Mouse (Mus musculus) liver, embryonic 15.5 days (tissue): ENCODE data around the gene Nat8f2. TPM values are rescaled to one million over a fixed set of nuclear protein-coding genes. Genes with fewer than 3 reads are reported as not detected.
"Not testable (repeated sequence)": the region's sequence is repeated elsewhere in the genome, so short reads cannot be mapped to it uniquely, and the experiment has no call there.

Experiments used
- ATAC-seq: fragments of 200-750 bp; cut with Nextera tagmentation; 2 replicates; pipeline ENCODE4 v1.8.0; 2017; ENCODE audit warnings: moderate number of reproducible peaks, mild to moderate bottlenecking, moderate library complexity; ENCODE audit not compliant: insufficient read depth
- H3K27ac ChIP-seq: fragments of 300-500 bp; sonication (generic); replicated peaks from 2 replicates; pipeline ENCODE4 v1.5.1; 2015; ENCODE audit warnings: mild to moderate bottlenecking, inconsistent platforms
- H3K27me3 ChIP-seq: fragments of 300-500 bp; sonication (generic); 2 replicates; pipeline ENCODE4 v1.6.1; 2015; ENCODE audit warnings: mild to moderate bottlenecking, inconsistent platforms
- H3K36me3 ChIP-seq: fragments of 300-500 bp; sonication (generic); replicated peaks from 2 replicates; pipeline ENCODE4 v1.6.1; 2015; ENCODE audit warnings: moderate library complexity, mild to moderate bottlenecking, inconsistent platforms
- H3K4me1 ChIP-seq: fragments of 300-500 bp; sonication (generic); replicated peaks from 2 replicates; pipeline ENCODE4 v1.6.1; 2015; ENCODE audit warnings: inconsistent platforms
- H3K4me2 ChIP-seq: fragments of 300-500 bp; sonication (generic); 2 replicates; pipeline ENCODE4 v1.6.1; 2015; ENCODE audit warnings: moderate library complexity, mild to moderate bottlenecking, inconsistent platforms
- H3K4me3 ChIP-seq: fragments of 300-500 bp; sonication (generic); replicated peaks from 2 replicates; pipeline ENCODE4 v1.5.1; 2015; ENCODE audit warnings: mild to moderate bottlenecking, inconsistent platforms
- H3K9ac ChIP-seq: fragments of 300-500 bp; sonication (generic); 2 replicates; pipeline ENCODE4 v1.6.1; 2015; ENCODE audit warnings: moderate library complexity, mild to moderate bottlenecking, inconsistent platforms
- H3K9me3 ChIP-seq: fragments of 300-500 bp; sonication (generic); replicated peaks from 2 replicates; pipeline ENCODE4 v1.6.1; 2016; ENCODE audit warnings: inconsistent platforms
- WGBS: fragments of 180-500 bp; shearing (Covaris S2); methylation state at CpG from one replicate; pipeline ENCODE4 v1.1.7; 2015; ENCODE audit warnings: mixed read lengths; ENCODE audit not compliant: insufficient replicate concordance; 5-methylcytosine and 5-hydroxymethylcytosine counted together
- polyA plus RNA-seq: library from polyadenylated mRNA; unstranded; fragments of >200 nt; fragmentation: Nextera tagmentation; extraction: Ambion mirVana; gene quantifications from 2 replicates; pipeline ENCODE4 v1.2.1, GENCODE M21; 2015

The Nat8f2 gene
- polyA plus RNA-seq = not detected in 2 replicates

- not testable (repeated sequence) for H3K4me3 ChIP-seq, H3K4me1 ChIP-seq, H3K27me3 ChIP-seq, H3K36me3 ChIP-seq, H3K9me3 ChIP-seq, H3K4me2 ChIP-seq, H3K27ac ChIP-seq, H3K9ac ChIP-seq, ATAC-seq
- 67% methylated on average over 5 of the region's 5 CpGs for WGBS
Observed at GRCm38 (mm10) chr6:85869006-85869405, at the start of gene Nat8f2. TSS of gene Nat8f2 (minus strand) at chr6:85869158.

GRCm38 (mm10) chr6:85918341-85918740, 49.4 kb upstream of the Nat8f2 start:
- not testable (repeated sequence) for H3K9me3 ChIP-seq, H3K4me3 ChIP-seq, H3K27ac ChIP-seq, H3K9ac ChIP-seq, ATAC-seq, H3K4me2 ChIP-seq, H3K27me3 ChIP-seq
- peaks cover 25% of the 10 kb centered on the region for H3K4me1 ChIP-seq
- H3K36me3 ChIP-seq = peaks cover 16% of the 10 kb centered on the region; the same call in 1 of the 2 replicates
- WGBS = 79% methylated on average over 3 of the region's 3 CpGs

GRCm38 (mm10) chr6:85916596-85916995, 47.6 kb upstream of the Nat8f2 start:
- H3K4me2 ChIP-seq = peak overlapping the region; percentile 79
- H3K9me3 ChIP-seq = no peaks in the 10 kb centered on the region
- H3K4me3 ChIP-seq = peak overlapping the region; percentile 71
- peaks cover 29% of the 10 kb centered on the region for H3K4me1 ChIP-seq
- H3K27ac ChIP-seq = peak overlapping the region; percentile 89
- 72% methylated on average over 6 of the region's 6 CpGs for WGBS
- no peak for ATAC-seq
- no peaks in the 10 kb centered on the region for H3K27me3 ChIP-seq
- H3K9ac ChIP-seq = peak overlapping the region; percentile 68
- peaks cover 12% of the 10 kb centered on the region; the same call in 1 of the 2 replicates for H3K36me3 ChIP-seq

- Histone ChIP-seq H3K9ac (peak within 1 kb of the TSS; percentile 68), H3K27ac (peak within 1 kb of the TSS; percentile 89), H3K4me3 (peak within 1 kb of the TSS; percentile 71), H3K4me1 (peaks cover 32% of the 10 kb centered on the region), H3K4me2 (peak within 1 kb of the TSS; percentile 79)
- ATAC-seq = peak; percentile 97
- not testable (repeated sequence) for H3K27me3 ChIP-seq, H3K36me3 ChIP-seq, H3K9me3 ChIP-seq
- WGBS = under 1% methylated on average over 61 of the region's 61 CpGs
Observed at GRCm38 (mm10) chr6:85915539-85916513, 46.9 kb upstream of the Nat8f2 start, which contains the start of gene Nat8f1. TSS of gene Nat8f1 (minus strand) at chr6:85915687.

GRCm38 (mm10) chr6:85915141-85915538, 46.2 kb upstream of the Nat8f2 start:
- no peak for ATAC-seq
- no peaks in the 10 kb centered on the region for H3K36me3 ChIP-seq
- 3% methylated on average over 11 of the region's 11 CpGs for WGBS

GRCm38 (mm10) chr6:85911587-85911986, 42.6 kb upstream of the Nat8f2 start, which contains the start of gene Tprkb:
TSS of gene Tprkb (plus strand) at chr6:85911865.
- no peak within 1 kb of the TSS for H3K27ac ChIP-seq
- ATAC-seq = no peak
- H3K9me3 ChIP-seq = no peaks in the 10 kb centered on the region
- H3K4me2 ChIP-seq = no peak within 1 kb of the TSS
- no peaks in the 10 kb centered on the region for H3K27me3 ChIP-seq
- peaks cover 37% of the 10 kb centered on the region for H3K4me1 ChIP-seq
- 39% methylated on average over 3 of the region's 3 CpGs for WGBS
- H3K4me3 ChIP-seq = no peak within 1 kb of the TSS
- no peaks in the 10 kb centered on the region for H3K36me3 ChIP-seq
- no peak within 1 kb of the TSS for H3K9ac ChIP-seq

More at GRCm38 (mm10) chr6:85915141-85915538, 46.2 kb upstream of the Nat8f2 start:
- peaks cover 32% of the 10 kb centered on the region for H3K4me1 ChIP-seq
- peak overlapping the region; percentile 89 for H3K27ac ChIP-seq
- no peaks in the 10 kb centered on the region for H3K27me3 ChIP-seq
- H3K9ac ChIP-seq = peak overlapping the region; percentile 68
- peak overlapping the region; percentile 71 for H3K4me3 ChIP-seq
- H3K4me2 ChIP-seq = peak overlapping the region; percentile 79
- no peaks in the 10 kb centered on the region for H3K9me3 ChIP-seq

GRCm38 (mm10) chr6:85909704-85910103, 40.7 kb upstream of the Nat8f2 start:
- ATAC-seq = no peak
- Histone ChIP-seq H3K4me3 (no peak overlapping the region), H3K4me1 (peaks cover 25% of the 10 kb centered on the region), H3K4me2 (no peak overlapping the region), H3K36me3 (no peaks in the 10 kb centered on the region), H3K9ac (no peak overlapping the region), H3K27ac (no peak overlapping the region), H3K9me3 (no peaks in the 10 kb centered on the region), H3K27me3 (no peaks in the 10 kb centered on the region)
- WGBS = 53% methylated on average over 1 of the region's 1 CpGs

GRCm38 (mm10) chr6:85908341-85908740, 39.4 kb upstream of the Nat8f2 start:
- 26% methylated on average over 3 of the region's 3 CpGs for WGBS
- H3K9ac ChIP-seq = no peak overlapping the region

GRCm38 (mm10) chr6:85906911-85907351, 38.0 kb upstream of the Nat8f2 start:
- H3K27me3 ChIP-seq, H3K4me2 ChIP-seq, H3K27ac ChIP-seq, H3K4me3 ChIP-seq, H3K9ac ChIP-seq, H3K36me3 ChIP-seq, ATAC-seq, H3K9me3 ChIP-seq: not testable (repeated sequence)
- peaks cover 17% of the 10 kb centered on the region for H3K4me1 ChIP-seq
- WGBS = 62% methylated on average over 2 of the region's 2 CpGs

More at GRCm38 (mm10) chr6:85908341-85908740, 39.4 kb upstream of the Nat8f2 start:
- H3K4me1 ChIP-seq = peaks cover 17% of the 10 kb centered on the region
- H3K9me3 ChIP-seq = no peaks in the 10 kb centered on the region
- H3K27me3 ChIP-seq = no peaks in the 10 kb centered on the region
- H3K4me2 ChIP-seq = no peak overlapping the region
- H3K27ac ChIP-seq = 0 out of 2 replicates have a peak overlapping the region, but pooled peaks have one; percentile 11
- H3K4me3 ChIP-seq = no peak overlapping the region
- no peaks in the 10 kb centered on the region for H3K36me3 ChIP-seq
- no peak for ATAC-seq

- 7% methylated on average over 20 of the region's 20 CpGs for WGBS
- not testable (repeated sequence) for H3K27me3 ChIP-seq, H3K9me3 ChIP-seq, H3K36me3 ChIP-seq, H3K27ac ChIP-seq, H3K4me1 ChIP-seq
- H3K9ac ChIP-seq = peak within 1 kb of the TSS; percentile 43; the same call in 1 of the 2 replicates
- peak; percentile 64; the same call in 1 of the 2 replicates for ATAC-seq
- peak within 1 kb of the TSS; percentile 55 for H3K4me3 ChIP-seq
- peak within 1 kb of the TSS; percentile 62 for H3K4me2 ChIP-seq
Observed at GRCm38 (mm10) chr6:85904642-85905061, 35.7 kb upstream of the Nat8f2 start, which contains the start of gene Nat8f4. TSS of gene Nat8f4 (minus strand) at chr6:85904884.

- no peak for ATAC-seq
- Histone ChIP-seq H3K9ac (no peak overlapping the region), H3K36me3 (no peaks in the 10 kb centered on the region), H3K4me1 (no peaks in the 10 kb centered on the region), H3K27me3 (no peaks in the 10 kb centered on the region), H3K4me3 (no peak overlapping the region), H3K4me2 (no peak overlapping the region), H3K27ac (no peak overlapping the region), H3K9me3 (no peaks in the 10 kb centered on the region)
- WGBS = 61% methylated on average over 2 of the region's 2 CpGs
Observed at GRCm38 (mm10) chr6:85902303-85902702, 33.3 kb upstream of the Nat8f2 start.
